Mouse (Mus musculus): ENCODE data around the gene Klhl42.

Gene Klhl42

DNA sequence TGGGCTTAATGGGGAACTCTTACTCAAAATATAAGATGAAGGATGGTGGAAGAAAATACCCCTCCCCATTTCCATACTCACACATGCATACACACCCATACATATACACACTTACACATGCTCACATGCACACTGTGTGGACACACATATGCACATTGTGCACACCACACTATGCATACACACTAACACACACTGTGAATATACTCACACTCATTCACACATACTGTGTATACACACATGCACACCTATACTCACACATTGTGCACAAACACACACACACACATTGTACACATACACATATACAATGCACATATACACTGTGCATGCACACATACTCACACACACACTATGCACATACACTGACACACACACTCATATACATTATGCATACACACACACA, 60.7 kb downstream of the Klhl42 start:
- DNase-seq (ENCODE audit: low spot score), result no peak

- no peak for DNase-seq (ENCODE audit: low spot score)
These were observed 63.9 kb downstream of the Klhl42 start for GRCm38 (mm10) chr6:147155085-147155484.

GRCm38 (mm10) chr6:147161818-147162584, 70.8 kb downstream of the Klhl42 start:
- no peak for DNase-seq (ENCODE audit: low spot score)
